Mouse (Mus musculus) lung, postnatal 36 days (tissue): Measurements from ENCODE around the gene Apold1.

Experiments
- DNase-seq: peaks from one replicate; pipeline ENCODE4 v3.0.0; 2022; ENCODE audit warnings: mixed read lengths

Gene Apold1

DNA sequence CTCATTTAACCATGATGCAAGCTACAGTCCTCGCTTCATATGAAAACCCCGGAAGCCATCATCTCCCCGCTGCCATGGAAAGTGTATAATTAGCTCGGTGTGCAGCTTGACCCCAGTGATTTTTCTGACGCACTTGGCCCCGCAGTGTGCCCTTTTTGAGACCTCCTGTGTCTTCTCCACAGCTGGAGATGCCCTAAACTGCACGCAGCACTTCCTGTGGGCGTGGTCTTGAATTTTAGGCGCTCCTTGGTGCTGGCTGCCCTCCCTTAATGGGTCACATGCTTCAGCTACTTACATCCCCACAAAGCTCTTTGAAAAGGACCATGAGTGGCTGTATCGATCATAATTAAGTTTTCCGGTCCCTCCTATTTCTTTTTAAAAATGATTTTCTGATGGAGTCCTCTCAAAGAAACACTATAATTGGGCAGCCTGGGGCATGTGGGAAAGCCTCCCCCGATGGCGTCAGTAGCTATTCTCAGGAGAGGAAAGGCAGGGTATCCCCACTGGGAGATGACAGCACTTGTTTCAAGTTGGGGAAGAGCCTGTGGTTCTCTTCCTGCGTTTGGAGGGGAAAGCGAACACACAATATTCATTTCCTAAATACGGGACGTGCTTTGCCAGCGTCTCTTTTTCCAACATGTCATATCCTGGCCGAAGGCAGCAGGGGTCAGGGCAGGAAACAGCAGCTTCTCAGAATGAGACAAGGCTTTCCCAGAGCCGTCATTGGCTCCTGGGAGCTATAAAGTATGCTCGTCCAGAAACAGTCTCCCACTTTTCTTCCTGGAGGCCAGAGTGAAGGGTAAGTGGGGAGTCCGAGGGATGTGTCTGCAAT lies at the start of gene Apold1:
TSS of gene Apold1 (plus strand) at position 488 of the 832 bp plus-strand sequence.
- peak; percentile 57 for DNase-seq

DNA sequence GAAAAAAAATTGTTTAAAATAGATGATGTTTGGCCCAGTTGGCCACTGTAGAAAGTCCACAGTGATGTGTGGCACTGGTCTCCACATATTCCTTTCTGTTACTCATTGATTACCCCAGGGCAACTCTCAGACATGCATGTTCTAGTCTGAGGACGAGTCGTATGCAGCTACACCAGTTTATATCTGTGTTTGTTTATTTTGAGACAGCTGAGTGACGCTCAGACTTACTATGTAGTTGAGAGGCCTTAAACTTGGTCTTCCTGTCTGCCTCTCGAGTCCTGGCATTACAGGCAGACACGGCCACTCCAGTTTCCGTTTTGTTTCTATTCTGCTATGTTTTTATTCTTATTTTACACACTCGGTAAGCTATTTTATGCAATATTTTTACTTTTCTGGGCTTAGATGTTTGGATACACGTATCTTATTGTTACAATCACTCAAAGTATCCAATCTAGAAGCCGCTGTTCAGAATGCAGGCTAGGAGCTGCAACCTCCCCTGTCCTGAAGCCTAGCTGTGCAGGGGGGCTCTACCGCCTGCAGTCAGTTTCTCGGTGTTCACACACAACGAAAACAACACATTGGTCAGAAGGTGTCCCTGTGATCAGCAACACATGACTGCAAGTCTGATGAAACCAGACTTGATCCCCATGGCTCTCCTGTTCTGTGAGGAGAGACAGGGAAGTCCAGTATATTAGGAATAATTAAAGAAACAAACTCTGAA lies 48.9 kb upstream of the Apold1 start:
- DNase-seq, result no peak

DNA sequence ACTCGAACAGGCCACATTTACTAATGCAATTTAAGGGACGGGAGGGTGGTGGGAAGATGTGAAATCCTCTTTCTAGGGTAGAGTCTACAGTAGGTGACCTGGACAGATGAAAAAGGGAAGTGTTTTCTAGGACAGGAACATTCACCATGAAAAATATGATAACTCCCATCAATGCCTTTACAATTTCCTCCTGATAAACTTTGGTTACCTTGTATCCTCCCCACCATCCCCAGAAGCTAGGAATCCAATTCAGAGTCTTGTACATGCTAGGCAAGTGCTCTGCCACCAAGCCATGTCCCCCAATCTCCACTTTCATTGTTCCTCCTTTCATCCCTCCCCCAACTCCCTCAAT lies 48.3 kb upstream of the Apold1 start:
- DNase-seq, result no peak

DNA sequence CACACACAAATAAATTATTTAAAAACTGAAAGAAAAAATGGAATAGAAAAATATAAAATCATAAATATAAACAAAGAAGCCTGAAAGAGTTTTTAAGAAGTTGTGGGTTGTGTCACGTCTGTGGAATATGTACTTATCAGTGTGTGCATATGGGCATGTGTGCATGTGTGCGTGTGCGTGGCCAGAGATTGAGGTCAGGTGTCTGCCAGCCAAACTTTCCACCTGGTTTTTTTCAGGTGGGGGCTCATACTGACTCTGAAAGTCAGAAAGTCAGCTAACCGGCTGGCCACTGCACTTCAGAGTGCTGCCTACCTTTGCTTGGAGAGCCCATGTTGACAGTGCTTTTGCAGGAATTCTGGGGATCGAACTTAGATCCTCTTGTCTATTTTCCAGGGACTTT lies 47.2 kb upstream of the Apold1 start:
- DNase-seq, result no peak

DNA sequence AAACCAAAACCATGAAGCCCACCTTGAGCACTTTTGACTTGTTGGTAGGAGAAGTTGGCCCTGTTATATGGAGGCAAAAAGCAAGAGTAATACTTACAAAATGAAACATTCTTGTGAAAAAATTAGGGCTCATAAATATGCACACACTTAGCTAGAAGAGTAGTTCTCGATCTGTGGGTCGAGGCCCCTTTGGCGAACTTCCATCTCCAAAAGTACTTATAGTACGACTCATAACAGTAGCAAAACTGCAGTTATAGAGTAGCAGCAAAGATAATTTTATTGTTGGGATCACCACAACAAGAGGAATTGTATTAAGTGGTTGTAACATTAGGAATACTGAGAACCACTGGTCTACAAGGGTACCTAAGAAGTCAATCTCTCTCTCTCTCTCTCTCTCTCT lies 41.7 kb upstream of the Apold1 start:
- no peak for DNase-seq

DNA sequence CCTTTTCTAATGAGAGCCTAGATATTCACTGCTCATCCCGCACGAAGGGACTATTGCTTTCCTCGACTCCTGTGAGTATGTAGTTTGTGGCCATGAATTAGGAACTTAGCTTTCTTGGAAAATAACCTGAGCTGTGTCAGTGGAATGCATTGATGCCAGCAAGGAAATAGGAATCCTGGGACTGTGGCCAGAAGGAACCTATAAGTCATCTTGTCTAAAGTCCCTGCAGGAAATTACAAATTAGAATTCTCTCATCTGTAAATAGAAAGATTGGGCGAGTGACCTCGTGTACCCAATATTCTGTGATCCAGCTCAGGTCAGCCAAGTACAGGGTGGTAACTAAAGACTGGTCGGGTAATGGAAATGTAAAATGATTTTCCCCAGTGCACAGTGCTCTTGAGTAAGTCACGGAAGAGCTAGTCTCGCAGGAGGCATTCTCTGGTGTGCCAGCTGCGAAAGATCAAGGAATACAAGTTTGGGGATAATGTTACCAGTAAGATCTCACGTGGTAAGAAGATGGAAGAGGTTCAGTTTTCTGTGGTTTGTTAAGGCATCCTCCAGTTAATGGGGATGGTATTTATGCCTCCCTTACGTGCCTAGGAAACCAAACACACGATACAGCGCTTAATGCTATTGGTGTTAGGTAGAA lies 37.6 kb upstream of the Apold1 start:
- peak; percentile 23 for DNase-seq

DNA sequence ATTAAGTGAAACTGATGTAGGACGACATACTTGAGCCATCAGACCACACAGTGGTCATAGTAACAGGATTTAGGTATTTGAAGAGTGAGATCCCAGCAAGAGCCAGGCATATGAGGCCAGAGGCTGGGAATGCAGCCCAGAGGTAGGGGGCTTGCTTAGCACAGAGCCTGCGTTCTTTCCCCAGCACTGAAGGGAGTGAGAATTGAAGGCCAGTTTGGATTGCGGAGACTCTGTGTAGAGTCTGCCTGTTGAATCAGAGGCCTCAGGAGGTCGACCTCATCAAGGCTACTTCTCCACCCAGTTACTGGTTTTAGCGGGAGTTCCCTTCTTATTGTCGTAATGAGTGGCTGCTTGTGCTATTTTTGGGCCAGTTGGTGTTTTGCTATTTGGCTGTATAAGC lies 35.5 kb upstream of the Apold1 start:
- DNase-seq, result no peak

DNA sequence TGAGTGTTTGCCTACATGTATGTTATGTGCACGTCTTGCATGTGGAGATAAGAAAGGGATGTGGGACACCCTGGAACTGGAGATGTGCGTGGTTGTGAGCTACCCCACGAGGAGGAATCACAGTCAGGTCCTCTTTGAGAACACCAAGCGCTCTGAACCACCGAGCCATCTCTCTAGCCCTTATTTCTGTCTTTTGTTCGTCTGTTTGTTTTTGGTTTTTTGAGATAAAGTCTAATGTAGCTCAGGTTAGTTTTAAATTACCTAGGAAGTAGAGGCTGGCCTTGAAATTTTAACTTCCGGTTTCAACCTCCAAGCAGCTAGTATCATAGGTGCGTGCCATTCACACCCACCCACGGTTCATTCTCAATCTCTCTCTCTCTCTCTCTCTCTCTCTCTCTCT lies 34.7 kb upstream of the Apold1 start:
- no peak for DNase-seq

DNA sequence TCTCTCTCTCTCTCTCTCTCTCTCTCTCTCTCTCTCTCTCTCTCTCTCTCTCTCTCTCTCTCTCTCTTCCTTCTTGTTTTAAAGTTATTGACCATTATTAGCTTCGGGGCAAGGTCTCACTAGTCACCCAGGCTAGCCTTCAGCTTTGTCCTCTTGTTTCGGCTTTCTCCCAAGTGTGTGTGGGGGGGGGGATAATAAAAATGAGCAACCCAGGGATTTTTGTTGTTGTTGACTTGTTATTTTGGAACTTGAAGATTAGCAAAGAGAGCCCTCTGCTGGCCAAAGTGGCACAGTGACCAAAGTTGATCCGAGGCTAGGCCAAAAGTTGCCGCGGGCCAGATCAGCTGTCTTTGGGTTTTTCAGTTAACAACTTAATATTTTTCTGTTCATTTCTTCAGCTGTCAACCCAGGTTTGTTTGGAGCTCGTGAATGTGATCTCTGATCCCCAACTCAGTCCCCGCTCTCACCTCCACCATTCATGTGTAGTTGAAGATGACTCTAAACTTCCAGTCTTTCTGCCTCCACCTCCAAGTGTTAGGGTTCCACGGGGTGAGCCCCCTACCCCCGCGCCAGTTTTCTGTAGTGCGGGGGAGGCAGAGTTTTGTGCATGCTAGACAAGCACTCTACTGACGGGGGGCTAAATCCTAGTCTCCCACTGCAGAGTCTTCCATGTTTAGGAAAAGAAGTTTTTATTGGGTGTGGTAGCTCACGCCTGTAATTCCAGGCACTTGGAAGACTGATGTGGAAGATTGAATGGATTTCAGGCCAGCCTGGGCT lies 34.0 kb upstream of the Apold1 start:
- DNase-seq, result peak; percentile 90

DNA sequence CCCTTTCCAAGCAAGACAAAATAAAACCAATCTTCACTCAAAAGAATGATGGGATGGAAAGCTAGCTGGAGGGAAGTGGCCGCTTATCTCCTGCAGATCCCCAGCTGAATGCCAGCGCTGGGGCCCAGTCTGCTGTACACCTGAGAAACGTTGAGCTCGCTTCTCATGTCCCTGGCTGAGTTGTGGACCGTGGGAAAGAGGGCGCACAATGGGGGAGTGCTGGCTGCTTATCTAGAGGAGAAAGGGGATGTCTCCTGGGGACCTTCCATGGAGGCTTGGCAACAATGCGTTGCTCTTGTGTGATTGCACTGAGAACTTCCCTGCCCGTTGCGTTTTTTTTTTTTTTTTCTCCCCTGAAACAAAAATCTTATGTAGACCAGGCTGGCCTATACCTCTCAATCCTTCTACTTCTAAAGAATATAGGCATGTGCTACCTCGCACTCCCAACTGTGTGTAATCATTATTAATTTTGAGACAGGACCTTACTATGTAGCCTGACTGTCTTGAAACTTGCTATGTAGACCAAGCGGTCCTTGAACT lies 32.9 kb upstream of the Apold1 start:
- no peak for DNase-seq

DNA sequence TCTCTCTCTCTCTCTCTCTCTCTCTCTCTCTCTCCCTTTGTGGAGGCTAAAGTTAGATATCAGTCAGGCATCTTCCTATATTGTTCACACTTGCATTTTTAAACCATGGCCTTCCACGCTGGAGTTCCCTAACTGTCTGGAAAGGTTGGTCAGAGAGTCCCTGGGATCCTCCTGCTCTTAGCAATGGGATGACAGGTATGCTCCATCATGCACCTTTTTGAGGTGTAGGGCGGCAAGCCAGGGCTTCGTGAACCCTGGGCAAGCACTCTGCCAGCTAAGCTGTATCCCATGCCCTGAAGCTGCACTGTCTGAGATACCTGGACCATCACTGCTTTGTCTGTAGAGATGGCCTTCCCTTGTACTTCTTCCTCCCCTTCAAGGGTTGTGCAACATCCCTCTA lies 32.3 kb upstream of the Apold1 start:
- DNase-seq, result no peak

DNA sequence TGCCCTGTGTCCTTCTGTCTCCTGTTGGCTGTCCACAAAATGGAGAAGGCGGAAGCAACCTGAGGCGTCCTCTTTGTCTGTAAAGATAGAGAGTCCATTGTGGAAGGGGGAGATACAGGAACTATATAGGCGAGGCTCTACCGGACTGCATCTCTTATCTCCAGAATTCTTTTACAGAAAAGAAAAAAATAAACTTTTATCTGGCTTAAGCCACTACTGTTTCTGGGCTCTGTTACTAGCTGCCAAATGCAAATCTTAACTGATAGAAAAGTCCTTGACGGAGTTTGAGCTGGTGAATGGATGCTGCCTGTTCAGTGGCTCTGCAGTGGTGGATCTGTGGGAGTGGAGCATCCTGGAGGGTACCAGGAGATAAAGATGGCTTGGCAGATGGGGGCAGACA lies 30.2 kb upstream of the Apold1 start:
- no peak for DNase-seq

DNA sequence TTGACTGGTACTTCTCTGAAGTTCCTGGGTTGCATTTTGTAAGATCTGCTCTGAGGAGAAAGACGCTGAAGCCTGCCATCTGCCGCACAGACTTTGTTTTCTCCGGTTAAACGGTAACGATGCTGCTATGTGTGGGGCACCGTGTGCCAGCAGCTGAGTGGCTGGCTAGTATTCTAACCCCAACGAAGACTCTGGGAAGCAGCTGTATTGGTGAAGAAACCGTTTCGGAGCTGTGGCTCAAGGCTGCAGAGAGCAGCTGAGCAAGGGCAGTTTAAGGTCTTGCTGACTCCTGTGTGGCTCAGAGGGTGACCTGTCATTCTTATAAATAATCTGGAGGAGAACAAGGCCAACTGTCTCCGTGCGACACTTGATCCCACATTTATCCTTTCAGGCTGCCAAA lies 27.5 kb upstream of the Apold1 start:
- DNase-seq, result no peak

DNA sequence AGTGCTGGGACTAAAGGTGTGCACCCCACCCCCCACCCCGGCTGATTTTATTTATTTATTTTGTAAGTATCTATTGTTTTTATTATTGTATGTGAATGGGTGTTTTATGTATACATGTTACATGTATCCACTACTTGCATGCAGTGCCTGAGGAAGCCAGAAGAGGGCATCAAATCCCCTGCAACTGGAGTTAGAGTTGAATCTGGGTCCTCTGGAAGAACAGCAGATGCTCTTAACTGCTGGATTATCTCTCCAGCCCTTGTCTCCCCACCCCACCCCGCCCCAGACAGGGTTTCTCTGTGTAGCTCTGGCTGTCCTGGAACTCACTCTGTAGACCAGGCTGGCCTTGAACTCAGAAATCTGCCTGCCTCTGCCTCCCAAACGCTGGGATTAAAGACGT lies 25.1 kb upstream of the Apold1 start:
- no peak for DNase-seq

DNA sequence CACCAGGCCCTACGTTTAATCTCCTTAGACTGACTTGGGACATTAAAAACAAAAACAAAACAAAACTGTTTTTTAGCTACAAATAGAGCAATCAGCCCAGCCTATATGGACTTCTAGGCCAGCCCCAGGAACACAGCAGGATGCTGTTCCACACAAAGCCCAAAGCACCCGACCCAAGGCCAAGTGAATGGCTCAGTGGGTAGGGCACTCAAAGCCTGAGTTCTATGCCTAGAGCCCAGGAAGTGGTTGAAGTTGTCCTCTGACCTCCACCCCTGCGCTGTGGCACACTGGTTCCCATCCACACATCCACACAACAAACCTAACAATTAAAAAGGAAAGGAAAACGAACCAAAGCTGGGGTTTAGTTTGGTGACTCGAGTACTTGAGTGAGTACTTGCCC lies 20.2 kb upstream of the Apold1 start:
- no peak for DNase-seq

DNA sequence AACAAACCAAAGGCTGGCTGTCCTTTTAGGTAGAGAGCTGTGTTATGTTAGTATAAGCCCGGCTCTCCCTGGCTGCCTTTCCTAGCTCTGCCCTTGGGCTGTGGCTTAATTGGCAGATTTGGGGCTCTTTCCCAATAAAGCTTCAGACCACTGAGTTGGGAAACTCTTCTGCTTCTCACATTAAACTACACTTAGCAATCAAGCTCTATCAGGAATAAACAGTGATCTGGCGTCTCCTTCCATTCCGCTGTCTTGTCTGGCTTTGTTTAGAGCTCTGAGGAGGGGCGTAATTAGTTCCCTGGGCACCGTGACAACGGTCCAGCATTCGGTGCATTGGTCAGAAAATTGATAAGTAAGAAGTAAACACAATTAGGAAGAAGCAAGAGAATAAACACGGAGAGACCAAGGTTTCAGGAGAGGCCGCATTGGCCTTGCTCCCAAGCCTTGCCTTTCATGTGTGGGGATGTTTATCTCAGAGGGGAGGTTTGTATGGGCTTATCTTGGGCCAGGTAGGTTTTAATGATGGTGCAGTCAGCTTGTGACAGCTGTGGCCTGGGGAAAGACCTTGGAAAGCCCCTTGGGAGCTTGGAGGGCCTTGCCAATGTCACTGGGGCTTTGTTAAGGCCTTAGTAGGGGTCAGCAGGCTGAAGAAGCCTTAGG lies 19.5 kb upstream of the Apold1 start:
- DNase-seq, result no peak

DNA sequence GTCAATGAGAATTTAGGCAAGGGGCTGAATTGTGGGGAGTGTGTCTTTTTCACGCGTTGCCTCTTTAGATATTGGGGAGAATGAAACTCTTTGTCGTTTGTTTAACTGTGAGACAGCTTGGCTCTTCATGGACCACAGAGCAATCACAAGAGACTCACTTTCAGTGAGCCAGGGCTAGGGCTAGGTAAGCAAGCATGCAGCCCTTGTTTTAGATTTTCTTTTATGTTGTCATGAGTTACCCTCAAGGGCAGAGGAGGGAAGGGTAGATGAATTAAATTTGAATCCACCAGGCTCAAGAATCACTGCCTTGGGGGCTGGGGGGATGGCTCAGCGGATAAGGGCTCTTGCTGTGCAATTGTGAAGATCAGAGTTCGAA lies 19.0 kb upstream of the Apold1 start:
- no peak for DNase-seq

DNA sequence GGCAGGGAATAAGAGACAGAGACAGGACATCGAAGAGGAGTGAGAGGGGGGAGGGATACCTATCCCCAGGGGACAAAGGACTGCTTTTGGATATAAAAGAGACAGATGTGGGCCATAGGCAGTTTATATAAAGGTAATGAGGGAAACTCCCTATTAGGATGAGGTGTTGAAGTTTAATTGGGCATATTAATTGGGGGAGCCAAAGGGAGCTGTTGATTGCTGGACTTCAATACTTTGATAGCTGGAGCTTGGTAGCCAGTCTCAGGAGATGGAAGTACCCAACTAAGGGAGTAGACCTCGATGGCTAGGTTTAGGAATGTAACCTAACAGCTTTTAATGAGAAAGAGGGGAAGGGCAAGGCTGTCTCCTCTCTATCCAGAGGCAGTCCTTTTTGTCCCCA lies 17.6 kb upstream of the Apold1 start:
- DNase-seq, result no peak

DNA sequence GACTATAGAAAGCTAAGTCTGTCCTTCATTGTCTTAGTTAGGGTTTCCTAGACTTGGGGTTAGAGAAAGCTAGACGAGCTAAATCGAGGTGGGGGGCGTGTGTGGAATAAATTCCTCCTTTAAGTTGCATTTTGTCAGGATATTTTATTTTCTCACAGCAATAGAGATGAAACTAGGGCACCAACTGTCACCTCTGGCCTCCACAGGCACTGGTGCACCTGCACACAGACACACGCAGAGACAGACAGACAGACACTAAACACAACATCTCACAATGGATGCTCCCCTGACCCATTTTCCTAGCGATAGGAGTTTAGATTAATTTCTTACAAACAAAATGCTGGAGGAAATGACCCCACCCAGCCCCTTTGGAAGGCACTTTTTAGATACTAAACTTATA lies 14.8 kb upstream of the Apold1 start:
- no peak for DNase-seq

DNA sequence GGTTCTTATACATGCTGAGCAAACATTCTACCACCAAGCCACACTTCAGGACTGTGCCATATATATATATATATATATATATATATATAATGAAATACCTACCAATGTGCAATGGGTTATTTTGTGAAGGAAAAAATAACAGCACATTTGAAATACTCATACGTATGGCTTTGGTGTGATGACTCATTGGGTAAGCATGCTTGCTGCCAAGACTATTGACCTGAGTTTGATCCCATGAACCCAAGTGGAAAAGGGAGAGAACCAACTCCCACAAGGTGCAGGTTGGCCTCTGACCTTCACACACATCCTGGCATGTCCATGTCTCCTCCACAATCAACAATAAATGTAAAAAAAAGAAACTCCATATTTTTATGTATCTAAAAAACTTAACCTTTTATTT lies 13.2 kb upstream of the Apold1 start:
- DNase-seq, result no peak

DNA sequence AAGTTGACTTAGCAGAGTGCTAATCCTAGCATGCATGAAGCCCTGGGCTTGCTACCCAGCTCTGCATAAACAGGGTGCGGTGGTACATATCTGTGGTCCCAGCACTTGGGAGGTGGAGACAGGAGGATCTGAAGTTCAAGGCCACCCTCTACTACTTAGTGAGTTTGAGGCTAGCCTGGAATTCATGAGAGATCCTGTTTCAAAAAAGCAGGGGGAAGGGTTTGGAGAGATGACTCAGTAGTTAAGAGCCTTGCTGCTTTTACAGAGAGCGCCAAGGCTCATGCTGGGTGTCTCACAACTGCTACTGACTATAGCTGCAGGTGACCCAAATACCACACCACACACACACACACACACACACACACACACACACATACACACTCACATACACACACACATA lies 12.0 kb upstream of the Apold1 start:
- no peak for DNase-seq

DNA sequence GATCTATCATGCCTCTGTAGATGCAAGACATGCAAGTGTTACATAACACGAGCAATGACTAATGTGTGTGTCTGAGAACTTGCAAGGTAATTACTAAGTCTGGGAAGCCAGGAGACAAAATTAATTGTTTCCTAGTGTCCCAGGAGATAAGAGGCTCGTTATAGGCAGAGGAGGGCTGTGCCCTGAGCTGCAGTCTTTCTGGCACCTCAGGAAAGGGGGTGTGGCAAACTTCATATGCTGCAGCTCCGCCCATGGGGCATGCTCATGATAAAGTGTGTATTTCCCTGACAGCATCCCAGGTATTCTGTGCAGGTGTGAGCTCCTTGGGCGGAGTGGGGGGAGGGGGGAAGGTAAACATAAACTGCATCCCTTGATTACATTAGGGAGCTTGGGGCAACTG lies 9.4 kb upstream of the Apold1 start:
- DNase-seq, result peak; percentile 22

DNA sequence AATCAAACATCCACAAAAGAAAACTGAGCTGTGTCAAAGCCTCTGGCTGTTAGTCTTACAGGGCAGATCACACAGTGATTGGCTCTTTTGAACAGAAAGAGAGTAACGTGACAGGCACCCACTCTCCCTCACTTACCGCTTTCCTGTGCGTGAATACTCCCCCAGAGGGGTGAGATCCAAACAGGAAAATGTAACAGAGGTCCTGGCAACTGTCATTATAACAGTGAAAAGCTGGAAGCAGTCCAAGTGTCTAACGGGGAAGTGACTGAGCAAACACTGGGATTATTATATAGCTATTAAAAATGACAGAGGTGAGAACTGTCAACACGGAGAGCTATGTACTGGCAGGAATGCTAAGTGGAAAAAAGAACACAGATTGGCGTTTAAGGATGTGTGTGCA lies 4.9 kb upstream of the Apold1 start:
- DNase-seq, result peak; percentile 30
